Mouse (Mus musculus) gonadal fat pad, adult 2 months (tissue): ENCODE data around the gene Gm14685. TPM values are rescaled to one million over a fixed set of nuclear protein-coding genes. Genes with fewer than 3 reads are reported as not detected.
"Not testable (repeated sequence)": the region's sequence is repeated elsewhere in the genome, so short reads cannot be mapped to it uniquely, and the experiment has no call there.

ENCODE experiments used
- DNase-seq: peaks from one replicate; pipeline ENCODE4 v3.0.0-alpha.2; 2012; ENCODE audit warnings: low read depth
- polyA plus RNA-seq: library from polyadenylated mRNA; depleted of rRNA; stranded (reverse); fragments of >200 nt; gene quantifications from 2 replicates; pipeline ENCODE4 v1.2.3, GENCODE M21; 2012; rRNA removed

Gene Gm14685
- 1.00 and 1.9 TPM in 2 replicates for polyA plus RNA-seq

GRCm38 (mm10) chrX:73116747-73117146 is at the start of gene Gm14685:
TSS of gene Gm14685 (plus strand) at chrX:73117047.
- DNase-seq, result not testable (repeated sequence)

GRCm38 (mm10) chrX:73082267-73083055 is 34.4 kb upstream of the Gm14685 start, which contains the start of gene Xlr4a:
TSS of gene Xlr4a (minus strand) at chrX:73082478.
- DNase-seq, result not testable (repeated sequence)

- not testable (repeated sequence) for DNase-seq
Measured at GRCm38 (mm10) chrX:73096941-73097508, 19.8 kb upstream of the Gm14685 start, which contains the start of gene Xlr3a. TSS of gene Xlr3a (minus strand) at chrX:73097095.

- not testable (repeated sequence) for DNase-seq
Measured at GRCm38 (mm10) chrX:73122859-73123829, 6.3 kb downstream of the Gm14685 start.

- not testable (repeated sequence) for DNase-seq
Measured at GRCm38 (mm10) chrX:73143218-73143618, 26.4 kb downstream of the Gm14685 start.

GRCm38 (mm10) chrX:73148496-73148895 is 31.6 kb downstream of the Gm14685 start, which contains the start of gene Xlr5b:
TSS of gene Xlr5b (plus strand) at chrX:73148796.
- DNase-seq, result not testable (repeated sequence)

GRCm38 (mm10) chrX:73149350-73149749 is 32.5 kb downstream of the Gm14685 start, which contains the start of gene DXBay18:
TSS of gene DXBay18 (minus strand) at chrX:73149450.
- DNase-seq, result not testable (repeated sequence)

- DNase-seq, result not testable (repeated sequence)
Measured at GRCm38 (mm10) chrX:73176889-73177288, 60.0 kb downstream of the Gm14685 start, which contains the start of gene Spin2d. TSS of gene Spin2d (minus strand) at chrX:73176989.

Other genes starting within 250 kb of the Gm14685 start
- gene Cetn2, start 198.6 kb upstream of the Gm14685 start, polyA plus RNA-seq, result 9.4 and 11.9 TPM in 2 replicates
- 81.3 and 90.9 TPM in 2 replicates for gene Nsdhl, start 198.5 kb upstream of the Gm14685 start, polyA plus RNA-seq
- gene Zfp185, start 129.7 kb upstream of the Gm14685 start, polyA plus RNA-seq, result 157 and 194 TPM in 2 replicates
- not detected in 2 replicates for gene Pnma5, start 79.9 kb upstream of the Gm14685 start, polyA plus RNA-seq
- gene Pnma3, start 52.3 kb upstream of the Gm14685 start, polyA plus RNA-seq, result 0.03 TPM in 1 of 2 replicates, not detected in the other
- 2.1 and 4.6 TPM in 2 replicates for gene Xlr4a, start 34.6 kb upstream of the Gm14685 start, polyA plus RNA-seq
- gene Xlr3a, start 20.0 kb upstream of the Gm14685 start, polyA plus RNA-seq, result 1.7 and 2.3 TPM in 2 replicates
- not detected in 2 replicates for gene Xlr5b, start 31.7 kb downstream of the Gm14685 start, polyA plus RNA-seq
- gene DXBay18, start 32.4 kb downstream of the Gm14685 start, polyA plus RNA-seq, result 0.35 and 0.55 TPM in 2 replicates
- gene Spin2d, start 59.9 kb downstream of the Gm14685 start, polyA plus RNA-seq, result not detected in 2 replicates
- 1.2 and 1.4 TPM in 2 replicates for gene Xlr3b, start 75.2 kb downstream of the Gm14685 start, polyA plus RNA-seq
- gene Xlr4b, start 97.3 kb downstream of the Gm14685 start, polyA plus RNA-seq, result 0.63 and 1.0 TPM in 2 replicates
- gene F8a, start 111.2 kb downstream of the Gm14685 start, polyA plus RNA-seq, result 7.2 and 12.1 TPM in 2 replicates
- gene Xlr4c, start 126.1 kb downstream of the Gm14685 start, polyA plus RNA-seq, result 0.81 and 1.4 TPM in 2 replicates
- 0.18 and 0.31 TPM in 2 replicates for gene Xlr3c, start 148.3 kb downstream of the Gm14685 start, polyA plus RNA-seq
- gene Xlr5a, start 175.9 kb downstream of the Gm14685 start, polyA plus RNA-seq, result not detected in 2 replicates
- not detected in 2 replicates for gene Xlr5c, start 175.9 kb downstream of the Gm14685 start, polyA plus RNA-seq
- gene Gm45015, start 219.8 kb downstream of the Gm14685 start, polyA plus RNA-seq, result not detected in 2 replicates
- 20.4 and 22.8 TPM in 2 replicates for gene Zfp275, start 225.6 kb downstream of the Gm14685 start, polyA plus RNA-seq